Mouse (Mus musculus): ENCODE measurements at regions not wholly inside any gene's neighbourhood (a gene's known extent, or its start where the extent isn't known, plus 50 kb on each side); places are given as distances from the start of the nearest gene placed in this dataset.

DNA sequence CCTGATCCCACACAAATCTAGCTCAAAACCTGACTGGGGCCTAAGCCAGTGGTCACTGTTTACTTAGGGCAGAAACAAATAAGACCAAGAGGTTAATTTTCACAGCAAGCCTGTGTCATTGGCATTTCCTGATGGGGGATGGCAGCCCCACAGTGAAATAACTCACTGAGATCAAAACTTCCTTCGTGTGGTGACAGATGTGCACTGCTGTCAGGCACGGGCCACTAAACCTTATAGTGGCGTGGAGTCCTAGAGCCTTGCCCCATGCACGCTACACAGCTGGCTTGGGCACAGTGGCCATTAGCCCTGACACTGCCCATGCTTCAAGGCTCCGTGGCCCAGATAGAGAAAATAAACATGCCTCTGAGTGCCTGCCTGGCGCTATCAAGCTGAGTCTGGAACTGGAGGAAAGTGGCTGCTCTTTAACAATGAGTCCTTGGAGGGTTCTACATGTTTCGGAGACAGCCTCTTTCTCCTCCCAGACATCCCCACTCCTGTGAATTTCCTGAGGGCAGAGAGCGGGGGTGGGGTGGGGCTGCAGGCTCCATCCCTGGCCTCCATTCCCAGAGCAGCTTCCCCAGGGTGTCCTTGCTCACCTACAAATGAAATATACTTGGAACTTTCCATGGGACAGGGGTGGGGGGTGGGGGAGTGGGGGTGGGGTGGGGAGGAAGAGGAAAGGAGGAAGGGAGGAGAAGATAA lies 52.9 kb upstream of the Lrpap1 start:
- no peak for TF ChIP-seq POLR2A (IDR thresholded peaks at IDR 0.05; ENCODE audit: control insufficient read depth in 1 of 2, insufficient read depth in 1 of 2, low read depth in 1 of 2, low read length in 2 of 2, poor library complexity in 1 of 2)
- no peak for TF ChIP-seq MAX (IDR thresholded peaks at IDR 0.05; ENCODE audit: low read length)
- TF ChIP-seq CTCF (IDR thresholded peaks at IDR 0.05 in 2 of 3, conservative IDR thresholded peaks at IDR 0.05 in 1 of 3; ENCODE audit: control insufficient read depth in 1 of 3, insufficient read depth in 1 of 3, low read depth in 2 of 3, low read length in 3 of 3, poor library complexity in 1 of 3, severe bottlenecking in 1 of 3): no peak
- TF ChIP-seq MYC (IDR thresholded peaks at IDR 0.05; ENCODE audit: low read depth, low read length): no peak
- TF ChIP-seq USF1 (IDR thresholded peaks at IDR 0.05; ENCODE audit: low read depth, low read length): no peak
- TF ChIP-seq CHD2 (IDR thresholded peaks at IDR 0.05; ENCODE audit: low read length): no peak
- TF ChIP-seq GABPA (IDR thresholded peaks at IDR 0.05; ENCODE audit: low read depth, low read length): no peak
- no peak for TF ChIP-seq JUND (IDR thresholded peaks at IDR 0.05; ENCODE audit: low read depth, low read length)

Data from MEL (cell line).